ENCODE assay signal across 8 mouse cellular contexts in the genomic region with DNA sequence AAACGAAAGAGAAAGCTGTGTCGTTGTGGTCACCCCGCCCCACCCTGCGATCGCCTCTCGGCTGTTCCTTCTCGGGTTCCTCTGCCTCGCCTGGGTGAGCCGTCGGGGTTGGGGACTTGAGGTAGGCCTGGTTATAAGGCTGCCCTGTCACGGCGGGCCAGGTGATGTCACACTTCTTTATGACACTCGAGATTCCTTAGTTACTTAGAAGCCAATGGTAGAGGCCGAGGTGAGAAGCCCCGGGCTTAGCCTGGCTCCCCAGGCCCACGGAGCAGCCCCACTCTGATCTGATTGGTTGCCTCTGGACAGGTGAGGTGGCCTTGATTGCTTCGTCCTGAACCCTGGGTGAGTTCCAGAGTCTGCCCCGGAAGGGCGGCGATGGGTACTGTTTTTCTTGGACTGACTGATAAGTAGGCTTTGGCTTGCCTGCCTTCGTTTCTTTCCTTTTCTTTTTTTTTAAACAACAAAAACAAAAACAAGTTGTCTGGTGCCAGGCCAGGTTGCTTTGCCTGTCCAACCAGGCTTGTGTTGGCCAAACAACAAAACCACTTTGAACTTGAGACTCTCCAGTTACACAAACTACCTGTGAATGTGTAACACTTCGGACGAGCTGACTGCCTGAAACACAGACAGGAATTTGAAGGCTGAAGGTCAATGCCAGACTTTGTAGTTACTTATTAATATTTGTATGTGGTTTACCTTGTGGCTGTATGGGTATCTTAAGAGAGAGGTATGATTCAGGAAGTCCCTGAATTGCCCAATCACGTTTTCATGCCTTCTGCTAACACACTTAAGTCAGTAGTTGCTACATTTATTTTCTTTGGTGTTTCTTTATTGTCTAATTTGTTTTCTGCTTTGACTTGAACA. TPM values are rescaled to one million over a fixed set of nuclear protein-coding genes. Genes with fewer than 3 reads are reported as not detected.
A peak's percentile ranks its signal among the peaks of the same experiment; 100 is the strongest.
DNase-seq lines count a peak whose midpoint lies in the region; ATAC-seq and TF ChIP-seq lines count a peak whose summit lies in the region.

No protein-coding gene starts in this region.

- TF ChIP-seq EP300 in heart, postnatal 0 days (IDR thresholded peaks at IDR 0.05; ENCODE audit: low read depth): no peak

- TF ChIP-seq CTCF in heart, postnatal 0 days (IDR thresholded peaks at IDR 0.05; ENCODE audit: low read depth): no peak

- peak overlapping the region; percentile 76 to 93 for H3K4me3 ChIP-seq in ES-E14 (ENCODE audit: insufficient read depth in 1 of 2, low read depth in 1 of 2, low read length in 2 of 2, poor library complexity in 1 of 2, severe bottlenecking in 1 of 2)
- peak overlapping the region; percentile 55 for H3K4me3 ChIP-seq in embryonic facial prominence, embryonic 11.5 days (ENCODE audit: low read depth, low read length)
- H3K4me3 ChIP-seq in heart, postnatal 0 days (ENCODE audit: low read depth, low read length): peak overlapping the region; percentile 83
- peak overlapping the region; percentile 99 for H3K4me3 ChIP-seq in megakaryocyte, embryonic 14.5 days (replicated peaks)

- whole genome bisulfite sequencing in embryonic facial prominence, embryonic 11.5 days: 9% methylated on average over 24 of the region's 24 CpGs
- 2% methylated on average over 24 of the region's 24 CpGs for WGBS in heart, postnatal 0 days

- no peaks in the 10 kb centered on the region for H3K36me3 ChIP-seq in ES-E14 (ENCODE audit: control insufficient read depth, insufficient read depth, low read length, poor library complexity, severe bottlenecking)
- no peaks in the 10 kb centered on the region for H3K36me3 ChIP-seq in embryonic facial prominence, embryonic 11.5 days (replicated peaks; ENCODE audit: control insufficient read depth, insufficient read depth, low read depth, low read length)
- no peaks in the 10 kb centered on the region for H3K36me3 ChIP-seq in heart, postnatal 0 days (replicated peaks; ENCODE audit: control insufficient read depth, insufficient read depth, low read length)
- H3K36me3 ChIP-seq in megakaryocyte, embryonic 14.5 days (replicated peaks; ENCODE audit: low read length): peaks cover 6% of the 10 kb centered on the region

- H3K27me3 ChIP-seq in embryonic facial prominence, embryonic 11.5 days (ENCODE audit: control insufficient read depth, insufficient read depth, low read length): no peaks in the 10 kb centered on the region
- no peaks in the 10 kb centered on the region for H3K27me3 ChIP-seq in heart, postnatal 0 days (ENCODE audit: control insufficient read depth, insufficient read depth, low read length)
- H3K27me3 ChIP-seq in megakaryocyte, embryonic 14.5 days (replicated peaks): no peaks in the 10 kb centered on the region

- peaks cover 7 to 21% of the 10 kb centered on the region in 2 experiments; a peak in 3 of 4 replicates for H3K4me1 ChIP-seq in ES-E14 (ENCODE audit: control insufficient read depth in 2 of 2, insufficient read depth in 2 of 2, low read length in 2 of 2, poor library complexity in 1 of 2)
- H3K4me1 ChIP-seq in embryonic facial prominence, embryonic 11.5 days (ENCODE audit: control insufficient read depth, insufficient read depth, low read length): no peaks in the 10 kb centered on the region; the same call in 1 of the 2 replicates
- peaks cover 38% of the 10 kb centered on the region for H3K4me1 ChIP-seq in heart, postnatal 0 days (ENCODE audit: control insufficient read depth, insufficient read depth)
- H3K4me1 ChIP-seq in megakaryocyte, embryonic 14.5 days: peaks cover 83% of the 10 kb centered on the region

- ATAC-seq in embryonic facial prominence, embryonic 11.5 days (replicated peaks; ENCODE audit: insufficient number of reproducible peaks, low FRiP score, low TSS enrichment, low read depth): peak; percentile 8
- ATAC-seq in heart, postnatal 0 days (ENCODE audit: insufficient read depth, low read depth): peak; percentile 25

- in situ Hi-C loops in ES-E14 (cut with MboI; ENCODE audit: low sequenced_read_pairs in 2 of 2, unreplicated experiment in 2 of 2): no loop called here

- H3K9ac ChIP-seq in ES-E14 (ENCODE audit: insufficient read depth, low read depth, low read length, poor library complexity, severe bottlenecking): peak overlapping the region; percentile 92
- H3K9ac ChIP-seq in embryonic facial prominence, embryonic 11.5 days (replicated peaks; ENCODE audit: low read length): peak overlapping the region; percentile 66
- H3K9ac ChIP-seq in heart, postnatal 0 days (replicated peaks; ENCODE audit: low read depth, low read length): peak overlapping the region; percentile 94

- peak; percentile 68 for DNase-seq in 416B (ENCODE audit: low read depth)
- no peak for DNase-seq in ES-E14 (ENCODE audit: low read depth, low spot score)
- DNase-seq in embryonic facial prominence, embryonic 11.5 days (ENCODE audit: low spot score): no peak
- DNase-seq in heart, postnatal 0 days (ENCODE audit: low spot score): peak; percentile 52
- peak; percentile 87 to 92 for DNase-seq in kidney, postnatal 36 days
- no peak for DNase-seq in layer of hippocampus, postnatal 14 days (ENCODE audit: low spot score in 2 of 2)
- DNase-seq in left cerebral cortex, postnatal 25 days (ENCODE audit: low spot score in 2 of 2): no peak

- intact Hi-C loops in left cerebral cortex, postnatal 25 days (cut with DNase I): no loop called here

- H3K27ac ChIP-seq in ES-E14 (ENCODE audit: insufficient read depth, low read depth, low read length, poor library complexity, severe bottlenecking): peak overlapping the region; percentile 65
- no peak overlapping the region; the same call in 1 of the 2 replicates for H3K27ac ChIP-seq in embryonic facial prominence, embryonic 11.5 days (replicated peaks; ENCODE audit: low read depth, low read length)
- peak overlapping the region; percentile 93 for H3K27ac ChIP-seq in heart, postnatal 0 days (ENCODE audit: low read depth)

- no peaks in the 10 kb centered on the region for H3K9me3 ChIP-seq in ES-E14 (ENCODE audit: control insufficient read depth, insufficient read depth, low read depth, low read length)
- no peaks in the 10 kb centered on the region for H3K9me3 ChIP-seq in embryonic facial prominence, embryonic 11.5 days (replicated peaks; ENCODE audit: control insufficient read depth, low read length)
- H3K9me3 ChIP-seq in heart, postnatal 0 days (replicated peaks; ENCODE audit: control insufficient read depth, low read length): no peaks in the 10 kb centered on the region
- H3K9me3 ChIP-seq in megakaryocyte, embryonic 14.5 days: no peaks in the 10 kb centered on the region

- peak overlapping the region; percentile 51 for H3K4me2 ChIP-seq in embryonic facial prominence, embryonic 11.5 days (ENCODE audit: low read depth, low read length)
- H3K4me2 ChIP-seq in heart, postnatal 0 days (ENCODE audit: low read depth, low read length): peak overlapping the region; percentile 84

TF ChIP-seq in ES-E14, 5 proteins besides CTCF, POLR2A, EP300 and RAD21:
- no peak for TF ChIP-seq CHD2 (IDR thresholded peaks at IDR 0.05; ENCODE audit: low read depth, low read length)
- TF ChIP-seq MAFK (IDR thresholded peaks at IDR 0.05; ENCODE audit: insufficient read depth, low read depth, low read length): no peak
- TF ChIP-seq ZNF384 (IDR thresholded peaks at IDR 0.05; ENCODE audit: low read depth, low read length): no peak
- no peak for TF ChIP-seq ZC3H11A (IDR thresholded peaks at IDR 0.05; ENCODE audit: borderline replicate concordance, low read depth, low read length)

RNA-seq across cellular contexts. Expression of gene Tmbim6, which starts 0.9 kb away (rescaled TPM):
- total RNA-seq in ES-E14 (2012; rRNA removed): 436 and 550 TPM in 2 replicates
- polyA plus RNA-seq in embryonic facial prominence, embryonic 11.5 days (2014; fragmentation: Nextera tagmentation; extraction: Ambion mirVana): 225 and 228 TPM in 2 replicates
- total RNA-seq in heart, postnatal 0 days (2014; rRNA removed; ENCODE audit: low replicate concordance): 190 and 225 TPM in 2 replicates
- 188 and 200 TPM in 2 replicates for polyA plus RNA-seq in heart, postnatal 0 days (2015; fragmentation: Nextera tagmentation; extraction: Ambion mirVana)
- polyA plus RNA-seq in megakaryocyte, embryonic 14.5 days (2012; ENCODE audit: insufficient read depth, low replicate concordance): 206 and 441 TPM in 2 replicates
- 100 to 1,000 TPM; 357 to 369 TPM for total RNA-seq in layer of hippocampus, postnatal 14 days (2021)
- total RNA-seq in left cerebral cortex, postnatal 25 days (2021): 100 to 1,000 TPM; 331 to 338 TPM

RNA-seq across cellular contexts. Expression of gene Fmnl3, which starts 23.3 kb away (rescaled TPM):
- total RNA-seq in ES-E14 (2012; rRNA removed): 13.4 and 16.8 TPM in 2 replicates
- polyA plus RNA-seq in embryonic facial prominence, embryonic 11.5 days (2014; fragmentation: Nextera tagmentation; extraction: Ambion mirVana): 17.1 and 17.6 TPM in 2 replicates
- 18.2 and 21.6 TPM in 2 replicates for total RNA-seq in heart, postnatal 0 days (2014; rRNA removed; ENCODE audit: low replicate concordance)
- 10.1 and 12.1 TPM in 2 replicates for polyA plus RNA-seq in heart, postnatal 0 days (2015; fragmentation: Nextera tagmentation; extraction: Ambion mirVana)
- polyA plus RNA-seq in megakaryocyte, embryonic 14.5 days (2012; ENCODE audit: insufficient read depth, low replicate concordance): 4.4 and 6.8 TPM in 2 replicates
- 10 to 100 TPM; 12.6 to 13.8 TPM for total RNA-seq in layer of hippocampus, postnatal 14 days (2021)
- 10 to 100 TPM in 1 of 2 experiments, 1 to 10 TPM in 1; 9.5 to 10.7 TPM for total RNA-seq in left cerebral cortex, postnatal 25 days (2021)

Comparison
In these comparisons a context has a peak if more than half of its experiments do, and no peak if none do; other contexts are left out.
1. DNase-seq: peak in 416B (single experiment), heart, postnatal 0 days (single experiment) and kidney, postnatal 36 days (2 of 2); none in ES-E14 (single experiment), embryonic facial prominence, embryonic 11.5 days (single experiment), layer of hippocampus, postnatal 14 days (0 of 2) and left cerebral cortex, postnatal 25 days (0 of 2).
2. Peak in every context shown above with its lines, with median percentiles within 50 percentile points of each other: H3K4me3 ChIP-seq and H3K9ac ChIP-seq.